Mouse (Mus musculus) gastrocnemius, postnatal 14 days (tissue): ENCODE measurements around the gene Pitpnm3. TPM values are rescaled to one million over a fixed set of nuclear protein-coding genes. Genes with fewer than 3 reads are reported as not detected.

Source experiments
- DNase-seq: peaks from one replicate; pipeline ENCODE4 v3.0.0; 2021; ENCODE audit warnings: mixed read lengths
- intact Hi-C: fragments of 180-260 bp; cut with DNase I; formaldehyde crosslinking; loops from one replicate; pipeline ENCODE4 v1.15.1; 2025; ENCODE audit warnings: low total_unique reads
- total RNA-seq, 2 experiments: library from RNA; stranded (reverse); gene quantifications; 2 replicates each; pipeline ENCODE4 v1.2.3; 2021

The Pitpnm3 gene
- total RNA-seq, 2 experiments from 2014 or later: 0.75 to 1.1 TPM

DNA sequence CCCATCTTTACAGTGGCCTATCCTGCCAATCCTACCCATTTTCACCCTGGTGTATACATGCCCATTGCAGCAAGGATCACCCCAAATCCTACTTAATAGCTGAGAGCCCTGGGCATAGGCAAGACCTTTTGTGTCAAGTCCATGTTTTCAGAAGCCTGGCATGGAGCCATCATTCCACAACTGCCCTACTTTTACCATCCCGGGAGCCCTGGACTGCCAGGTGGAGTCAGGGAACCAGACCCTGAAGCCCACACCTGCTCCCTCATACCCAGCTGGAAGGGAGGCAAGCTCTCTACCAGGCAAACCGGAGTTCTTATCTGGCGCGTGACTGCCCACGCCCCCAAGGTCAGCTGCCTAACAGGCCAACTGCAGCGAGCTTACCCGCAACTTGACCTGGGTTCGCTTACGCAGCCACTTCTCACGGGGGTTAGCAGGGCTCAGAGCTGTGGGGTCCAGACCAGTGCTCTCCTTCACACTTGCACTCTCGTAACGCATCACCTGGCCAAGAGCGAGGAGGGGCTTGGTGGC, 74.4 kb downstream of the Pitpnm3 start:
- intact Hi-C loops: no loop called here
- no peak for DNase-seq

DNA sequence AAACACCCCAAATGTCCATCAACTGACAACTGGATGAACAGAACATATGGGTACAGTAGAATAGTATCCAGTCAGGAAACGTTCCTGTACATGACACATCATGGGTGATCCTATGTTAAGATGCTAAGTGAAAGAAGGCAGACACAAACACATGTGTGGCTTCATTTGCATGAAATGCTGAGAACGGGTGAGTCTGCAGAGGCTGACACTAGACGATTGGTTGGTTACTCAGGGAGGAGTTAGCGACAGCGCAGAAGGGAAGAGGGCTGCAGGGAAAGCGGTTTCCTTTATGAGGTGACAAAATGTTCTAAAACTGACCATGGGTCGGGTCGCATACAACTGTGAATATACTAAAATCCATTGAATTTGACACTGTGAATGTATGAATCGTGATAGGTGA, 75.2 kb downstream of the Pitpnm3 start:
- intact Hi-C loops: no loop called here
- DNase-seq: no peak

DNA sequence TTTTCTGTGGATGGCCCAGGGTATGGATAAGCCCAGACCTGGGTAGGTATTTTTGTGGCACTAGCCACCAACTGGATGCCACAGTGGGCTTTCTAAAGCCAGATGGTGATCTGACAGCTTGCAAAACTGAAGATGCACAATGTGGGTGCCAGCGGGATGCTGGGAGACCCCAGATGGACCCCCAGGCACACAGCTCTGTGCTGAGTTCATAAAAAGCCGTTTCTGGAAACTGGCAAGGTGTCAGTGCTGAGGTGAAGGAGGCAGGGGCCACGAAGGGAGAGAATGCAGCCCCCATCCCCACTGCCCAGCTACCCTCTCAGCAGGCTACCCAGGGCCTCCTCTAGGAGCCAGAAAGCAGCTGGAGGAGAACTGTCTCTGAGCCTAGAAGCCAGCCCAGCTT, 78.4 kb downstream of the Pitpnm3 start:
- no peak for DNase-seq
- intact Hi-C loops: loop anchor here (10.0 kb wide), 1 partner anchor 128 kb away; no protein-coding TSS in a partner anchor

DNA sequence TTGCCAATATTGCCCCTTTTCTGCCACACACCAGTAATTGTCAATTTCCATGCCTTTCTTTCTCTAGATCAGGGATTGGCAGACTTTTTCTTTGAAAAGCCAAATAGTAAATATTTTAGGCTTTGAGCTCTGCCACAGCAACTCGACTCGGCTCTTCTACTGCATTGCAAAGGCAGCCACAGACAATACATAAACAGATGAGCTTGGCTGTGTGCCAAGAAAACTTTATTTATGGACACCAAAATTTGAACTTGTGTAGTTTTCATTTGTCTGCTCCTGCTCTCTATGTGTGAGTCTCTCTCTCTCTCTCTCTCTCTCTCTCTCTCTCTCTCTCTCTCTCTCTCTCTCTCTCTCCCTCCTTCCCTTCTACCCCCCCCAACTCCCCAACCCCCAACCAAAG, 80.4 kb downstream of the Pitpnm3 start:
- intact Hi-C loops: loop anchor here (10.0 kb wide), 1 partner anchor 130 kb away; no protein-coding TSS in a partner anchor
- DNase-seq: no peak

DNA sequence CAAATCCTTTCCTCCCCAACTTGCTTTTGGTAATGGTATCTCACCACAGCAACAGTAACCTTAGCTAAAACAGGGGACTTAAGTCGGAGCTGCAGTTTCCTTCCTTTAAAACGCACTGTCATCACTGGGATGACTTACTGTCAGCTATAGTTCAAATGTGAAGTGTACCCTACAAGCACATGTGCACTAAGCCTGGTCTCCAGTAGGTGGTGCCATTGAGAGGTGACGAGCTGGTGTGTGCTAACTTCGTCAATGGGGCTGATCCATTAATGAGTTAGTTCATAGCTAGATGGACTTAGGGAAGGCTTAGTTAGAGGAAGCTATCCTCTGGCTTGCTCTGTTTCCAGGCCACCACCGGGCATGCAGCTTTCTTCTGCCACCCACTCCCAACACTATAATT, 82.9 kb downstream of the Pitpnm3 start:
- intact Hi-C loops: loop anchor here (10.0 kb wide), 1 partner anchor 132 kb away; no protein-coding TSS in a partner anchor
- peak; percentile 73 for DNase-seq

DNA sequence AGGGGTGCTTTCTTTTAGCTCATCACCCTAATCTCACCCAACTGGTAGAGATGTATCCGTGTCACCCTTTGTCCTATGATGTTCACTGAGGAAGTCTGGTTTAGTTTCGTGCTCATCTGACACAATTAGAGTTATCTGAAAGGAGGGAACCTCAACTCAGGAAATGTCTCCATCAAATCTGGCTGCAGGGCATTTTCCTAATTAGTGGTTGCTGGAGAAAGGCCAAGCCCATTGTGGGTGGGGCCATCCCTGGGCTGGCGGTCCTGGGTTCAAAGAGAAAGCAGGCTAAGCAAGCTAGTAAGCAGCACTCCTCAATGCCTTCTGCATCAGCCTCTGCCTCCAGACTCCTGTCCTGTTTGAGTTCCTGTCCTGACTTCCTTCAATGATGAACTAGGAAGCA, 83.4 kb downstream of the Pitpnm3 start:
- intact Hi-C loops: loop anchor here (10.0 kb wide), 1 partner anchor 133 kb away; no protein-coding TSS in a partner anchor
- DNase-seq: no peak

DNA sequence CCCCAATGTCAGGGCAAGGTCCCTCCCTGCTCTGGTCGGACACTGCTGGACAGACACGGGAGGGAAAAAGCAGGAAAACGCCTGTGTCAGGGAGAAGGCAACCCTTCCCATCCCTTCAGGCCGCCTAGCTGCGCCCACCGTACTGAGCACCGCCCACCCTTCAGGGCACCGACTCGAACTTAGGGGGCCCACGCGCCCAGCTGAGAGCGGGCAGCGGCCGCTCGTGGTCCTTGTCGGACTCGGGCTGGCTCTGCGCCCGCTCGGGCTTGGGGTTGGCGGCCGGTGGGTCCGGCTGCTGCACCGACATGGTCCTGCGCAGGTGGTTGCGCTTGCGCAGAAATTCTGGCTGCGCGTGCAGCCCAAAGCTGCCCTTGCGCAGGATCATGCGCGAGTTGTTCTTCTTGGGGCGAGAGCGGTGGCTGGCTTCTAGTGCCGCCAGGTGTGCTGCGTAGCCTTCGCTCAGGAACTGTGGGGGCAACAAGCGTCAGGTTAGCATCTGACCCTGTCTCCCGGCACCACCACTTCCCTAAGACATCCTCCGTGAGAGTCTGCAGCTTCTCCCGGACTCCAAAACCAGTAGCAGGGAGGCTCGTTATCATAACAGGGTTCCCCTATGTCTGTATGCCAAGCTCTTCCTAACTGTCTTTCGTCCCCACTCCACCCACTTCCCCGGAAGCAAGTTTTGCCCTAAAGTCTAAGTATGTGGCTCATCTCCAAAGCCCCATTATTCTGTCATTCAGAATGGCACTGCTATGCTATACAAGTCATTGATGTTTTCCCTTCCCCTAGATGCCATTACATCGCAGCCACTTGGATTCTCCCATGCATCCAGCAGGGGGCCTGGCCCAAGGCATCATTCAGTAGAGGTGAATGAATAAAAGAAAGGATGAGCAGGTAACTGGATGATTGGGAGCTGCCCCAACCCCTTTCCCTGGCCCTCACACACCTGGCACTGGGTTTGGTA, 84.4 kb downstream of the Pitpnm3 start:
- intact Hi-C loops: loop anchor here (10.0 kb wide), 1 partner anchor 134 kb away; no protein-coding TSS in a partner anchor
- peak; percentile 18 for DNase-seq

DNA sequence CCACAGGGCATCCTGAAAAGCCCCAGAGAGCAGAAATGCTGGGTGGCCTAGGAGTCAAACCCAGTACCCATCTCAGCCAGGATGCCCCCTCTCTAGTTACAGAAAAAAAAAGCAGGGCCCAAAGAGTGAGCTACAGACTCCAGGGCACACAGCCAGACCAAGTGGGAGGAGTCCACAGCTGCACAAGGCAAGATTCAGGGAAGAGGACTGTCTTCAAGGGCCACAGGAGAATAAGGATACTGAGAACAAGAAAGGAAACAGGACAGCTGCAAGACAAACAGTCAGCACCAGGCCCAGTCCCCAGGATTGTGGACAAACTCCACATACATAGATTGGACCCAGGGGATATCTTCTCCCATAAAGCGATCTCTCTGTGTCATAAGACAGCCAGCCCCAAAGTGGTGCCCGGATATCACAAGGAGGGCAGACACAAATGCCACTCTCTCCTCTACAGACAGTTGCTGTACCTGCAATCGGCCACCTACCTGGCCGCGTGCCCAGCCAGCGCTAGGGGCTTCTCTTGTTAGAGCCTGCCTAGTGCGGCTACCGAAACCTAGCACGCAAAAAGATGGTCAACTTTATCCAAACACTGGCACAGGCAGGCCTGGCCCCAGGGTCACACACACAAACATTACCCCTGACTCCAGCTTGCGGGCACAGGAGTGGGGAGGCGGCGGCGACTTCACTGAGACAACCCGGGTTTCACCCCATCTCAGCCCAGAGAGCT, 85.2 kb downstream of the Pitpnm3 start:
- intact Hi-C loops: loop anchor here (10.0 kb wide), 1 partner anchor 134 kb away; no protein-coding TSS in a partner anchor
- peak; percentile 55 for DNase-seq

DNA sequence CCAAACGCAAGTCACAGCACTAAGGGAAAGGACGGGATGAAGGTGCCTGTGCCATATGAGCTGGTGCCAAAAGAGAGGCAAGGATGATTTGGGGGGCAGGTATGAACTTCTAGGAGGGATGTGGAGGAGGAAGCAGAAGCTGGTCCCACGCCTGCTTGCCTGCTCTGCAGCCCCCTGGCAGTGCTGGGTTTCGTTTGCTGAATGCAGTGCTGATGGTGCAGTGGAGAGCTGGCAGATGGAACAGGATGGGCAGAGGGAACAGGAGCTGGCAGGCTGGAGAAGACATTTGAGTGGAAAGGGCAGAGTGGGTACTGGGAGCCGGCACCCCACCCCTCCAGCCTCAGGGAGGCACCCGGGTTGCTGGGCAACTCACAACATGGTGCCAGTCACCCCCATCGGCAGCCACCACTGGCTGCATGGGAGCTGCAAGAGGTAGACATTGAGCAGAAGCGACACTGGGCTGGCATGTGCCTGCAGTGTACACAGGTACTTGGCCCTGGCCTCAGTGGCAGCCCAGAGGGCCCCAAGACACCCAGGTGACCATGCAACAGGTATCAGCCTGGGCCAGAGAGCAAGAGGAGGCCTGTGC, 86.3 kb downstream of the Pitpnm3 start:
- no peak for DNase-seq
- intact Hi-C loops: no loop called here

DNA sequence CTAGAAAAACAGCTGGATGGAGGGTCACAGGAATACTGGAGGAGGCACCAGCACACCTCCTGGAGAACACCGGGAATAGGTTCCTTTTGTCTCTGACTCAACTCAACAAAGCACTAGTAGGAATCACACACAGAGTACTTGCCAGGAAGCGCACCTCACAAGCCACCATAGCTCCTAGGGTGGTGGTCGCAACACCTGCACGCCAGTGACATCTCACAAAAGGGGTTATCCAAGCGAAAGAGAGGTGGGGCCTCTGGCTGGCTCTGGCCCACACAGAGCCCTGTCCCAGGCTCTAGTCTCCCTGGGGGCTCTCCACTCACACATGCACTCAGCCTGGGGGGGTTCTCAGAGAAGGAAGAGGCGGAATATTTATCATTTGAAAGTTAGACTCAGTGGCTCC, 86.8 kb downstream of the Pitpnm3 start:
- DNase-seq: no peak
- intact Hi-C loops: no loop called here

DNA sequence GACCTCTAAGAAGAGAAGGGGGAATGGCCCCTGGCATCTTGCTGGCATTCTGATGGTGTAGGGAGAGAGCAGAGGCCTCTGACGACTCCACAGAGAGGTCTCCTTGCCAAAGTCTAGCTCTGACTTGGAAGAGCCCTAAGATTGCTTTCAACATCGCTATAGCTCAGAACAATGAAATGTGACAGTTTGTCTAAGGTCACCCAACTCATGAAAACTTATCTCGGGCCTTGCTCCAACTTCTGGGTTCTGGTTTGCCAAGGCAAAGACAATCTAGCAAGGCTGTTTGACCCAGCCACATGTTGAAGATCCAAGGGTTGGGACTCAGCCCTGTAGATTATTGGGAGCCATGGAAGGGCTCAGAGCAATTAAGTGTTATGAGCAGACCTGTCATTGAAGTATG, 91.3 kb downstream of the Pitpnm3 start:
- intact Hi-C loops: no loop called here
- no peak for DNase-seq

DNA sequence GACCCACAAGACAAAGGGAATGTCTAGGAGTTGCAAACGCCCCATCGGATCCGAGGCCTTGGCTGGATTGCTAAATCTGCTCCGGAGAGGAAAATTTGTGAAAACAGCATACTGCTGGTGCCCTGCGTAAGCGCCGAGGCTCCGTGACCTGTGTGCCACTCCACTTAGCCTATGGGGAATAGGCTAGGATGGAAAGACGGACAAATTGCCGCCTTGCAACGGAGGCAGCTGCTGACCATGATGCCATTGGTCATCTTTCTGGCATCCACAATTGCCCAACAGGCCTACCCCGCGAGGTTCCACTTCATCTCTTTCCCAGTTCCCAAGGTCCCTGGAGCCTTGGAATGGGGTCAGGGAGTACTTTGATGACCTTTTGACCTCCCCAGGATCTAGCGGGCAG, 92.9 kb downstream of the Pitpnm3 start:
- no peak for DNase-seq
- intact Hi-C loops: no loop called here

DNA sequence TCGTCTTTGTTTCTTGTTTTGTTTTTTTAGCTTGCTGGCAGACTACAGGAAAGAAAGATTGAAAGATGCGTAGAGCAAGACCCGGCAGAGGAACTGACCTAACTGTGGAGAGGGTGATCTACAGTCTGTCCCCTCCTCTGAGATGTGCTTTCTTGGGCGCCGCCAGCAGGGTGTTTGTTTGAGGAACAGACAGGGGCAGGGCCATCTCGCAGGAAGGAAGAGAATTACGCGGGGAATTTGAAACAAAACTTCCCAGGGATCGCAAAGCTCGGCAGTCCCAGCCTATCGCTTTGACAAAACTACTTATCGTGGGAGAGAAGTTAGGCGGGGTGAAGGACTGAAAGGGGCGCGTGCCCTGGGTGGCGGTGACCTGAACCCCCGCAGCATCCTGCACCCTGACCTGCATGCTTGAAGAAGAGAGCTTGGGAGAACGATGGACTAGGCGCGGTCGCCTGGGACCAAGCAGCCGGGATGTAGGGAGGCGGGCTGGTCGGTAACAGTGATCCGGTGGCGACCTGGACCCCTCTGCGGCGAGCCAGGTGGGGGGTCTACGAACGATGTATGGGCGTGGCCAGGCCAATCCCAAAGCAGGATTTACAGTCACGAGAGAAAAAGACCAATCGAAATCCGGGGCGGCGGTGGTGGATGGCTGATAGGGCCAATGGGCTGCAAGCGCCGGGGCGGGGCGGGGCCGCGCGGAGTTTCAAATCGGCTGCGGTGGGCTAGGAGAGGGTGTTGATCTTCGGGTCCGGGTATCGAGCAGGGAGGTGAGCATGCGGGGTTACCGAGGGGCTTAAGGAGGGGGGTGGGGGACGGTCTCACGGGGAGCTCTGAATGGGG, 93.6 kb downstream of the Pitpnm3 start, which contains the start of gene Pimreg:
TSS of gene Pimreg (plus strand) at position 265 of the 840 bp plus-strand sequence.
- intact Hi-C loops: no loop called here
- DNase-seq: peak; percentile 84

DNA sequence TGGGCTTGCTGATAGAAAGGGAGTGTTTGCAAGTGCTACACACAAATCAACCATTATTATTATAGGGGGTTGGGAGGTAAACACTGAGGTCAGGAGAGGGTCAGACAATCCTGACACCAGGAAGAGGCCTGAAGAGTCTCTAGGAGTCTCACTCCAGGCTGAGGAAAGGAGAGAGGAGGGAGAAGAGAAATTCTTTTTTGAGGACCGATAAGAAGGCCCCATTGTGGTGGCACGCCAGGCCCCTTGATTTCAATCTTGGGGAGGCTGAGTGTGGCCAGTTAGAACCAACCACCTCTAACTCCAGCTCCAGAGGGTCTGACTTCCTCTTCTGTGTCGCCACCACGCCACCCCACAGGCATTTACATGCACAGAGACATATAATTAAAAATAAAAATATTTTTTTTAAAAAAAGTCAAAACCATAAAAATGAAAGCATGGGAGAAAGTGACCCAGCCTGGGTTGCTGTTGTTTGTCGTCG, 94.2 kb downstream of the Pitpnm3 start:
- intact Hi-C loops: no loop called here
- DNase-seq: no peak

DNA sequence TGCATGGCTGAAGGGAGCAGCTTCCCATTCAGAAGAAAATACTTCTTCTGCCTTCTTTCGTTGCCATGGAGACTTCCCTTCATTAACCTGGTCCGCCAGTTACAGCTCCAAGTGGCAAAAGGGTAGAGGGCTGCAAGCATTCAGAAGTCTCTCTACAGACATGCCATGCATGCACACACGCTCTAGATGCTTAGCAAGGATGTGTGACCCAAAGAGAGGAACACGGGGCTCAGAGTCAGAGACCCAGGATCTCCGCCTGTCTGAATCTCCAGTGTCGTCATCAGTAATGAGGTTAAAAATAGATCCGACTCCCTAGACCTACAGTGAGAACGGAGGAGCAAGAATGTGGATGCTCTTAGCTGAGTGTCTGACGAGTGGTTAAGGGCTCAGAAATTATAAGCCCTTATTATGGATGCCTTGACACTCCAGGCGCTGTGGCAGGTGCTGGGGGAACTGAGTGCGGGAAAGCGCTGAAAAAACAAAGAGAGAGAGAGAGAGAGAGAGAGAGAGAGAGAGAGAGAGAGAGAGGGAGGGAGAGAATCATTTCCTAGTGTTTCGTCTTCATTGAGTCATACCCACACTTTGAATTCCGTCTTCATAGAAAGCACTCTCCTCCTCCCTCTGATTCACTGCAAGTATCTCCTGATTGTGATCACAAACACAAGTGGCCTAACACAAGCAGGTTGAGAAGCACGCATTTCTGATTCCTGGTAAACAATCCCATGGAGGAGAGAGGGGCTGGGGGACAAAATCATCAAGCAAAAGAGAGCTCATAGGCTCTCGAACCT, 95.8 kb downstream of the Pitpnm3 start:
- intact Hi-C loops: loop anchor here (5.0 kb wide), 1 partner anchor 692 kb away; no protein-coding TSS in a partner anchor
- no peak for DNase-seq

DNA sequence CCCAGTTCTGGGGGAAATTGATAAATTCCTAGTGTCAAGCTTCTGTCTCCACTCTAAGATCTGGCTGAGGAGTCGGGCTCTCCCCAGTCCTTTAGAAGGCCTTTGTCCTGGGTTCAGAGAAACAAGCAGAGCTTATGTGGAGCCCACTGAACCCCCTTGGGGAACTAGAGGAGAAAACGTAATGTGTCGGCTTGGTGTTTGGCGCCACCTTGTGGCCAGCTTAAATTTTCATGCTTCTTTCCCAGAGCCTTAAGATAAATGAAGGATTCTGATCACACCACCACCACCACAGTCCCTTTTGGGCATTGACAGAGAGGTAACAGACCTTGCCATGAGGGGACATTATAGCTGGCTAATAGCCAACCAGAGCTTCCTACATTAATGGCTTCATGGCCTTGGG, 97.6 kb downstream of the Pitpnm3 start:
- intact Hi-C loops: loop anchor here (5.0 kb wide), 1 partner anchor 691 kb away; no protein-coding TSS in a partner anchor
- DNase-seq: peak; percentile 63

DNA sequence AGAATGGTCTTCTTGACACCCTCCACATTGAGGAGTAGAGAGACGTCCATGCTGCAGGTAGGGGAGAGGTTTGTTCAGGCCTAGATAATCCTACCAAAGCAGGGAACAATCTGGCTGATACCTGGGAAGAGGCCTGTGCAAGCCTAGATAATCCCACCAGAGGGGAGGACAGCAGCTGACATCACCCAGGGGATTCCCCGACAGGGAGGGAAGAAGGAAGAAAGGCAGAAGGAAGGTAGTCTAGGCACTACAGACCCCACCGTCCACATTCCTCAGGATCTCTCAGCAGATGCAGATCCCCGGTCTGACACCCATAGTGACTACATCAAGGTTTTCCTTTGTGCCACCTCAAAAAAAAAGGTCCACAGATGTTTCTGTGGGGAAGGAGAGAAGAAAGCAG, 98.2 kb downstream of the Pitpnm3 start, which contains the start of gene Aipl1:
TSS of gene Aipl1 (minus strand) at position 101 of the 400 bp plus-strand sequence.
- intact Hi-C loops: loop anchor here (5.0 kb wide), 1 partner anchor 690 kb away; no protein-coding TSS in a partner anchor
- no peak for DNase-seq
